Mouse (Mus musculus) lung, postnatal 0 days (tissue): ENCODE measurements around the gene Aldh2. TPM values are rescaled to one million over a fixed set of nuclear protein-coding genes. Genes with fewer than 3 reads are reported as not detected.

ENCODE experiments used
- ATAC-seq: fragments of 200-750 bp; cut with Nextera tagmentation; 2 replicates; pipeline ENCODE4 v1.8.0; 2017; ENCODE audit warnings: moderate library complexity
- DNase-seq: peaks from one replicate; pipeline ENCODE4 v3.0.0-alpha.2; 2016; ENCODE audit warnings: low spot score
- H3K27ac ChIP-seq: fragments of 300-500 bp; sonication (generic); 2 replicates; pipeline ENCODE4 v1.5.1; 2014; ENCODE audit warnings: antibody characterized with exemption, mild to moderate bottlenecking, low read length, mixed read lengths
- H3K27me3 ChIP-seq: fragments of 300-500 bp; sonication (generic); replicated peaks from 2 replicates; pipeline ENCODE4 v1.6.1; 2014; ENCODE audit warnings: low read length, mixed read lengths; ENCODE audit not compliant: insufficient read depth
- H3K36me3 ChIP-seq: fragments of 300-500 bp; sonication (generic); 2 replicates; pipeline ENCODE4 v1.6.1; 2014; ENCODE audit warnings: low read length, mixed read lengths; ENCODE audit not compliant: insufficient read depth
- H3K4me1 ChIP-seq: fragments of 300-500 bp; sonication (generic); 2 replicates; pipeline ENCODE4 v1.6.1; 2014; ENCODE audit warnings: antibody characterized with exemption, low read depth, low read length, mixed read lengths; ENCODE audit not compliant: insufficient read depth
- H3K4me2 ChIP-seq: fragments of 300-500 bp; sonication (generic); replicated peaks from 2 replicates; pipeline ENCODE4 v1.6.1; 2014; ENCODE audit warnings: low read depth, mild to moderate bottlenecking, low read length, moderate library complexity, mixed read lengths
- H3K4me3 ChIP-seq: fragments of 300-500 bp; sonication (generic); 2 replicates; pipeline ENCODE4 v1.5.1; 2014; ENCODE audit warnings: low read depth, low read length
- H3K9ac ChIP-seq: fragments of 300-500 bp; sonication (generic); replicated peaks from 2 replicates; pipeline ENCODE4 v1.6.1; 2014; ENCODE audit warnings: low read depth, mild to moderate bottlenecking
- H3K9me3 ChIP-seq: fragments of 300-500 bp; sonication (generic); 2 replicates; pipeline ENCODE4 v1.6.1; 2016; ENCODE audit warnings: low read length, mixed read lengths
- CTCF ChIP-seq: IDR thresholded peaks from 2 replicates; pipeline ENCODE4 v1.5.1; 2016; ENCODE audit warnings: antibody characterized with exemption, mild to moderate bottlenecking
- EP300 ChIP-seq: IDR thresholded peaks from 2 replicates; pipeline ENCODE4 v1.6.1; 2016; ENCODE audit warnings: antibody characterized with exemption, mild to moderate bottlenecking, control low read depth
- WGBS: fragments of 180-500 bp; shearing (Covaris S2); extraction: QIAGEN DNeasy Blood & Tissue Kit; methylation state at CpG from one replicate; pipeline ENCODE4 v1.1.7; 2014; 5-methylcytosine and 5-hydroxymethylcytosine counted together
- polyA plus RNA-seq: library from polyadenylated mRNA; unstranded; fragments of >200 nt; fragmentation: Nextera tagmentation; extraction: Ambion mirVana; gene quantifications from 2 replicates; pipeline ENCODE4 v1.2.1, GENCODE M21; 2015

Aldh2 gene
- polyA plus RNA-seq, 1 experiment from 2014 or later = 580 TPM

DNA sequence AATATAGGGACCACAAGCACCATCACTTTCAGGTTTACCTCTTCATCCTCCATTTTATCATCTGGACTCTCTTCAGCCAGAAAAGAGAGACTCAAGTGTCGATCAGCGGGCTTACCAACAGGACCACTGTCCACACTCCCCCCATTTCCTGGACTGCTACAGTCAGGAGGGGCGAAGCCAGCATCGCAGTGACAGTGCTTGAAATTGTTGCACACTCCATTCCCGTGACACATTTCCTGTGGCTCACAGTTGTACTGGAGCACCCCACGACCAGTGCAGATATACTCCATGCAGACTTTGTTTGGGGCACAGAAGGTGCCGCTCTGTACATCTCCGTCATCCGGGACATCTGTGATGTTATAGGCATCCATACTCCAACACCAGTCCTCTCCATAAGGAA is 74.6 kb downstream of the Aldh2 start:
- H3K36me3 ChIP-seq = 0 out of 2 replicates have a peak, but pooled peaks cover 7% of the 10 kb centered on the region
- H3K9ac ChIP-seq = no peak overlapping the region
- no peak overlapping the region for H3K27ac ChIP-seq
- DNase-seq (no peak), ATAC-seq (no peak)
- TF ChIP-seq CTCF (no peak), EP300 (no peak)
- no peaks in the 10 kb centered on the region for H3K4me1 ChIP-seq
- H3K4me2 ChIP-seq = no peak overlapping the region
- H3K27me3 ChIP-seq = no peaks in the 10 kb centered on the region
- WGBS = 84% methylated on average over 9 of the region's 9 CpGs
- no peak overlapping the region for H3K4me3 ChIP-seq
- H3K9me3 ChIP-seq = no peaks in the 10 kb centered on the region

Other genes starting within 250 kb of the Aldh2 start
- gene Trafd1, start 208.2 kb downstream of the Aldh2 start, polyA plus RNA-seq = 76.6 and 80.9 TPM in 2 replicates
- gene Naa25, start 195.9 kb downstream of the Aldh2 start, polyA plus RNA-seq = 14.3 and 16.0 TPM in 2 replicates
- 36.1 and 40.4 TPM in 2 replicates for gene Tmem116, start 141.9 kb downstream of the Aldh2 start, polyA plus RNA-seq
- gene Erp29, start 141.3 kb downstream of the Aldh2 start, polyA plus RNA-seq = 122 and 123 TPM in 2 replicates
- gene Adam1b, start 90.4 kb downstream of the Aldh2 start, polyA plus RNA-seq = 0.14 and 0.38 TPM in 2 replicates
- 1.4 and 1.6 TPM in 2 replicates for gene Adam1a, start 48.3 kb downstream of the Aldh2 start, polyA plus RNA-seq
- gene Gm42878, start 48.3 kb downstream of the Aldh2 start, polyA plus RNA-seq = not detected in 2 replicates
- 39.1 and 42.1 TPM in 2 replicates for gene Mapkapk5, start 47.9 kb downstream of the Aldh2 start, polyA plus RNA-seq
- gene Acad12, start 25.1 kb upstream of the Aldh2 start, polyA plus RNA-seq = 5.8 and 6.4 TPM in 2 replicates
- 3.7 and 4.5 TPM in 2 replicates for gene Acad10, start 66.7 kb upstream of the Aldh2 start, polyA plus RNA-seq
- gene Brap, start 66.7 kb upstream of the Aldh2 start, polyA plus RNA-seq = 32.2 and 37.6 TPM in 2 replicates
- gene Atxn2, start 117.5 kb upstream of the Aldh2 start, polyA plus RNA-seq = 40.6 and 45.3 TPM in 2 replicates
- gene Sh2b3, start 243.8 kb upstream of the Aldh2 start, polyA plus RNA-seq = 24.4 and 26.2 TPM in 2 replicates